Mouse (Mus musculus) kidney, adult 2 months (tissue): ENCODE results near the gene Ostm1.

Source experiments
- CTCF ChIP-seq: fragments of 200-500 bp; conservative IDR thresholded peaks from 2 replicates; pipeline ENCODE4 v1.5.1; 2011; ENCODE audit warnings: low read depth, mild to moderate bottlenecking, control low read depth, low read length, moderate library complexity, mixed read lengths; ENCODE audit not compliant: insufficient read depth, insufficient read length
- POLR2A ChIP-seq: fragments of 200-500 bp; IDR thresholded peaks from one replicate; pipeline ENCODE4 v1.6.1; 2011; ENCODE audit warnings: low read depth, low read length, control low read depth

GRCm38 (mm10) chr10:42675571-42675970 lies 91.9 kb downstream of the Ostm1 start:
- TF ChIP-seq CTCF: no peak
- no peak for TF ChIP-seq POLR2A
